Mouse (Mus musculus) liver, embryonic 13.5 days (tissue): ENCODE results near the gene Ikzf2. TPM values are rescaled to one million over a fixed set of nuclear protein-coding genes. Genes with fewer than 3 reads are reported as not detected.
A peak's percentile ranks its signal among the peaks of the same experiment; 100 is the strongest.

ENCODE experiments used
- ATAC-seq: fragments of 200-750 bp; cut with Nextera tagmentation; 2 replicates; pipeline ENCODE4 v1.8.0; 2017; ENCODE audit warnings: low read depth, mild to moderate bottlenecking, moderate number of reproducible peaks, moderate library complexity
- DNase-seq: peaks from one replicate; pipeline ENCODE4 v3.0.0; 2022
- H3K27ac ChIP-seq: fragments of 300-500 bp; sonication (generic); 2 replicates; pipeline ENCODE4 v1.5.1; 2015; ENCODE audit warnings: moderate library complexity, mild to moderate bottlenecking, inconsistent platforms
- H3K27me3 ChIP-seq: fragments of 300-500 bp; sonication (generic); 2 replicates; pipeline ENCODE4 v1.6.1; 2015; ENCODE audit warnings: mild to moderate bottlenecking, inconsistent platforms
- H3K36me3 ChIP-seq: fragments of 300-500 bp; sonication (generic); 2 replicates; pipeline ENCODE4 v1.6.1; 2015; ENCODE audit warnings: mild to moderate bottlenecking, inconsistent platforms
- H3K4me1 ChIP-seq: fragments of 300-500 bp; sonication (generic); replicated peaks from 2 replicates; pipeline ENCODE4 v1.6.1; 2015; ENCODE audit warnings: inconsistent platforms
- H3K4me2 ChIP-seq: fragments of 300-500 bp; sonication (generic); 2 replicates; pipeline ENCODE4 v1.6.1; 2015; ENCODE audit warnings: inconsistent platforms, mild to moderate bottlenecking, moderate library complexity
- H3K4me3 ChIP-seq: fragments of 300-500 bp; sonication (generic); replicated peaks from 2 replicates; pipeline ENCODE4 v1.5.1; 2015; ENCODE audit warnings: mild to moderate bottlenecking, inconsistent platforms
- H3K9ac ChIP-seq: fragments of 300-500 bp; sonication (generic); 2 replicates; pipeline ENCODE4 v1.6.1; 2015; ENCODE audit warnings: mild to moderate bottlenecking, inconsistent platforms
- H3K9me3 ChIP-seq: fragments of 300-500 bp; sonication (generic); replicated peaks from 2 replicates; pipeline ENCODE4 v1.6.1; 2016; ENCODE audit warnings: inconsistent platforms
- WGBS: fragments of 180-500 bp; shearing (Covaris S2); methylation state at CpG from one replicate; pipeline ENCODE4 v1.1.7; 2015; ENCODE audit not compliant: insufficient replicate concordance; 5-methylcytosine and 5-hydroxymethylcytosine counted together
- polyA plus RNA-seq: library from polyadenylated mRNA; unstranded; fragments of >200 nt; fragmentation: Nextera tagmentation; extraction: Ambion mirVana; gene quantifications from 2 replicates; pipeline ENCODE4 v1.2.1, GENCODE M21; 2015

The Ikzf2 gene
- polyA plus RNA-seq, 1 experiment from 2014 or later, result 0.69 TPM

DNA sequence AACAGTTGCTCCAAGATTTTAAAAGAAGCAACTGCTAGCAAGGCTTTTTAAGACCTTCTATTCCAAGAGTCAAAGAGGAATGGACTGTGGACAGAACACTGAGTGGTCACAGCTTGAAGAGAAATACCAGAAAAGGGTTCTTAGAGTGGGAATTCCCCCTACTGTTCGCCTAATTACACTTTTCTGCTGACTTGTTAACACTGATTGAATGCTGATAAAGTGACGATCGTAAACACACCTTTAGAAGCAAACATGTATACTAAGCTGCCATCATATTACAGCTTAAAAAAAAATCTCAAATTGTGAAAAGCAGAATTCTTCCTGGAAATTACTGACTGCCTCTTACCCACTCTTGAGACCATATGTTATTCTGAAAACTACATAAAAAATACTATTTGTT, 149.4 kb downstream of the Ikzf2 start:
- H3K36me3 ChIP-seq, result no peaks in the 10 kb centered on the region
- ATAC-seq (no peak), DNase-seq (no peak)
- no peak overlapping the region for H3K4me2 ChIP-seq
- WGBS, result 67% methylated on average over 3 of the region's 3 CpGs
- no peak overlapping the region for H3K9ac ChIP-seq
- no peak overlapping the region for H3K4me3 ChIP-seq
- peaks cover 8% of the 10 kb centered on the region for H3K4me1 ChIP-seq
- no peaks in the 10 kb centered on the region for H3K9me3 ChIP-seq
- no peak overlapping the region for H3K27ac ChIP-seq
- H3K27me3 ChIP-seq, result no peaks in the 10 kb centered on the region

DNA sequence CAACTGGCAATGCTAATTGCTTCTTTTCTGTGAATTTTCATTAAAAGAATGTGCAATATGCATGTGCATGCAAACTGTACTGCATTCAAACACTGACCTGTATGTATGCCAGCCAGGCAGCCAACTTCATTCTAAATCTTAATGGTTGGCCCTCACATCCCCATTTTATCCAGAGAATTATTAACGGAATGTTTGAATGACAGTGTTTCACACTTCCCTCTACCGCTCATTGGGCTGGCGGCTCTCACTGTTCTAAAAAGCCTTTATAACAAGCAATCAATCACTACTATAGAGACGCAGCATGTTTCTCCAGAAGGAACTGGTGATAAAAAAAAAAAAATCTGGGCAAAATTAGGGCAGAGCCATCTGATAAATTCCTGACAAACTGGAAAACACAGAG, 151.5 kb downstream of the Ikzf2 start:
- WGBS, result 77% methylated on average over 4 of the region's 4 CpGs
- Histone ChIP-seq H3K4me2 (no peak overlapping the region), H3K27ac (no peak overlapping the region), H3K9ac (no peak overlapping the region), H3K4me3 (no peak overlapping the region), H3K27me3 (no peaks in the 10 kb centered on the region), H3K36me3 (no peaks in the 10 kb centered on the region), H3K9me3 (no peaks in the 10 kb centered on the region), H3K4me1 (no peaks in the 10 kb centered on the region)
- DNase-seq (no peak), ATAC-seq (no peak)

DNA sequence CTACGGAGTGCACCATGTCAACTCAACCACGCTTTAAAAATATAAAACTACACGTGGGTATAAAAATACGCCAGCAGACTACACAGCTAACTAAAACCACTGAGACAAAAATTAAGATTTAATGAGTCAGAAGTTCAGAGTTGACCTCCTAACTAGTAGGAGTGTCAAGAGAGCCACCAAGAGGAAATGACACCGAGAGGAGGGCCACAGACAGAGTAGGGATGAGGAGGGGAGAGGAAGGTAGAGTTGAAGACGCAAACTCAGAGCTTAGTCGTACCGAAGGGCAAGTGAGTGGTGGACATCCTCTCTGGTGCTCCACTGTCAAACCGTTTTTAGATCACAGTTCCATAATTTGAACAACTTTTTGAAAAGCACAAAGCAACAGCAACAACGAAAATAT, 154.0 kb downstream of the Ikzf2 start:
- Histone ChIP-seq H3K27ac (no peak overlapping the region), H3K9ac (no peak overlapping the region), H3K4me2 (no peak overlapping the region), H3K9me3 (no peaks in the 10 kb centered on the region), H3K4me1 (no peaks in the 10 kb centered on the region; the same call in 1 of the 2 replicates), H3K27me3 (no peaks in the 10 kb centered on the region), H3K36me3 (no peaks in the 10 kb centered on the region), H3K4me3 (no peak overlapping the region)
- no peak for ATAC-seq
- no peak for DNase-seq
- WGBS, result 75% methylated on average over 10 of the region's 10 CpGs

DNA sequence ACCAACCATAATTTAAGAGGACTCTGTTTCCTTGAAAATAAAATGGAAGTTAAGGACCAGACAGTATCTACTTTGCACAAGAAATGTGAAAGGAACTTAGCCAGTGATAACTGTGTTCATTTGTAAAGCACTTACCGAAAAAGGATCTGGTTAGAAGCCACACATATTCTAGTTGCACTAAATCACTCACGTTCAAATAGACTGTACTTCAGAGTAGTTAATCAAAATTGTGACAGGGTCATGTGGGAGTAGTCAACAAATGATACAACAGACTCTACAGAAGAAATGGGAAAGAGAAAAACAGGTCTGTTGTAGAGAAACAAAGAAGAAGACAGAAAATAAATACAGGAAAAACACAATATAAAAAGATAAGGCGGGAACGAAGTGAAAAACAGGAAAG, 158.3 kb downstream of the Ikzf2 start:
- no peak for ATAC-seq
- no peak overlapping the region for H3K9ac ChIP-seq

GRCm38 (mm10) chr1:69521656-69522055, 165.4 kb downstream of the Ikzf2 start:
- no peak overlapping the region for H3K4me3 ChIP-seq
- no peaks in the 10 kb centered on the region for H3K27me3 ChIP-seq
- H3K9me3 ChIP-seq, result no peaks in the 10 kb centered on the region
- H3K4me1 ChIP-seq, result peaks cover 19% of the 10 kb centered on the region
- H3K27ac ChIP-seq, result no peak overlapping the region
- 88% methylated on average over 2 of the region's 2 CpGs for WGBS
- H3K4me2 ChIP-seq, result no peak overlapping the region
- H3K9ac ChIP-seq, result no peak overlapping the region
- no peak for DNase-seq
- no peaks in the 10 kb centered on the region for H3K36me3 ChIP-seq
- no peak for ATAC-seq

More for the DNA sequence above, 158.3 kb downstream of the Ikzf2 start:
- DNase-seq, result no peak
- Histone ChIP-seq H3K4me3 (no peak overlapping the region), H3K36me3 (no peaks in the 10 kb centered on the region), H3K27ac (no peak overlapping the region), H3K27me3 (no peaks in the 10 kb centered on the region), H3K9me3 (no peaks in the 10 kb centered on the region), H3K4me2 (no peak overlapping the region), H3K4me1 (no peaks in the 10 kb centered on the region; the same call in 1 of the 2 replicates)
- 20% methylated on average over 4 of the region's 4 CpGs for WGBS

DNA sequence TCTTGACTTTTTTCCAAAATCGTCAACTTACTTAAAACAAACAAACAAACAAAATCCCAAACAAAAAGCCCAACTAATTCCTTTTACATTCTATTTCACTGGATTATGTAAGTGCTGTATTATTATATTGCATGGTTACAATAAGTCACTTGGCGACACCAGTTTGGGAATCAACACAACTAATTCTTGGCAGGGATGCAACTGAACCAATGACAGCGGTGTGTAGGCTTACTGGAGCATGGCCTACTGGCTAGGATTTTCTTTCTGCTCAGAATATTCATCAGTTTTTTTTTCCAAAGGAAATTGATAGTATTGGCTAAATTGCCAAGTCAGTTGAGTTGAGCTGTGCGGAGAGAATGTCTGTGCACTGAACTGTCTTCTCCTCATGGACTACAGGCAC, 167.7 kb downstream of the Ikzf2 start:
- 90% methylated on average over 4 of the region's 4 CpGs for WGBS
- H3K4me2 ChIP-seq, result no peak overlapping the region
- no peak for DNase-seq
- H3K9me3 ChIP-seq, result no peaks in the 10 kb centered on the region
- ATAC-seq, result no peak
- peaks cover 39% of the 10 kb centered on the region for H3K4me1 ChIP-seq
- no peak overlapping the region for H3K4me3 ChIP-seq
- no peaks in the 10 kb centered on the region for H3K36me3 ChIP-seq
- no peaks in the 10 kb centered on the region for H3K27me3 ChIP-seq
- no peak overlapping the region for H3K27ac ChIP-seq
- H3K9ac ChIP-seq, result no peak overlapping the region

GRCm38 (mm10) chr1:69518012-69518411, 169.0 kb downstream of the Ikzf2 start:
- H3K9me3 ChIP-seq, result no peaks in the 10 kb centered on the region
- H3K27ac ChIP-seq, result no peak overlapping the region
- no peak for DNase-seq
- H3K36me3 ChIP-seq, result no peaks in the 10 kb centered on the region
- H3K9ac ChIP-seq, result no peak overlapping the region
- no peaks in the 10 kb centered on the region for H3K27me3 ChIP-seq
- no peak for ATAC-seq
- no peak overlapping the region for H3K4me3 ChIP-seq
- H3K4me2 ChIP-seq, result no peak overlapping the region
- WGBS, result 36% methylated on average over 4 of the region's 4 CpGs
- H3K4me1 ChIP-seq, result peaks cover 53% of the 10 kb centered on the region

DNA sequence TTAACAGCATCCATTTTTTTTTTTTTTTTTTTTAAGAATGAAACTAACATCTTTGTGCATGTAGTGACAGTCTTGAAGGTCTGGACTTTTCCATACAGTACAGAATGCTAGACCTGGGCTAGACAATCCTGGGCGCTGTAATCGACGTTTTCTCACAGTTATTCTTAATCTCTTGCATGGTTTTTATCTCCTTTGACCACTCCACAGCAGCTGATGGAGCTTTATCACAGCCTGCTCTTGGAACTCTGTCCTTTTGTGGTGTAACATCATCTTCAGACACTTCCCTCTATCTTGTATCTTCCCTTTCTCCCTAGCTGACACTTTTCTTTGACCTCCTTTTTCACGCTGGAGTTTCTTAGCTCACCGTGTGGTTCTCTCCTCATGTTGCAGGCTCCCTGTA, 170.9 kb downstream of the Ikzf2 start:
- H3K9me3 ChIP-seq, result no peaks in the 10 kb centered on the region
- DNase-seq (peak; percentile 34), ATAC-seq (peak; percentile 79)
- H3K4me1 ChIP-seq, result peaks cover 60% of the 10 kb centered on the region
- WGBS, result 7% methylated on average over 5 of the region's 5 CpGs
- H3K27me3 ChIP-seq, result no peaks in the 10 kb centered on the region
- H3K4me2 ChIP-seq, result peak overlapping the region; percentile 20
- no peak overlapping the region for H3K4me3 ChIP-seq
- H3K36me3 ChIP-seq, result no peaks in the 10 kb centered on the region
- no peak overlapping the region for H3K9ac ChIP-seq
- H3K27ac ChIP-seq, result no peak overlapping the region

DNA sequence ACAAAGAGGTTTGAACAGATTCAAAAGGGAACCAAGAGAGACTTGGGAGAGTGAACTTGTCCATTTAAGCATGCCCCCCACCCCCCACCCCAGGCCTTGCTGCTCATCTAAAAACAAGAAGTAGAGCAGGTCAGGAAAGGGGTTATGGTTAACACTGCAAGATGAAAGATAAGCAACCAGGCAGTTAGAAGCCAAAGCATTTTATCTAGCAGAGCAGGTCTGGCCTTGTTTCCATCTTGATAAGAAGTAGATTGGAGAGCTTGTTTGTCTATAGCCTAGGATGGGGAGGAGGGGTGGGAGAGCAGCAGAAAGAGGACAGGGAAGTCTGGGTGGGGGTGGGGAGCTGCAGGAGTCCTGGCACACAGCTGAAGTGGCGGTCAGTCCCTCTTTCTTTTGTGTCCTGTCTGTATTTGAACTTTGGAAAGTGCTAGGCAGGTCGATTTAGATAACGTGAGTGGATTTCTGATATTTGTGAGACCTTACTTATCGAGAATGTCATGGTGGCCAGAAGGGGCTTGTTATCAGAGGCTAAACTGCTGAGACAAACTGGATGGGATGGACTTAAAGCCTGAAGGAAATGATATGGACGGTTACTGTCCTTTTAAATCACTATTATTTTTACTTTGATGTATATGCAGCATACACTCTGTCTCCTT, 173.3 kb downstream of the Ikzf2 start:
- no peaks in the 10 kb centered on the region for H3K27me3 ChIP-seq
- peak; percentile 80 for ATAC-seq
- peak overlapping the region; percentile 56 for H3K27ac ChIP-seq
- H3K9ac ChIP-seq, result no peak overlapping the region
- peak overlapping the region; percentile 49 for H3K4me2 ChIP-seq
- 2% methylated on average over 5 of the region's 5 CpGs for WGBS
- DNase-seq, result peak; percentile 31
- H3K4me1 ChIP-seq, result peaks cover 64% of the 10 kb centered on the region
- no peak overlapping the region for H3K4me3 ChIP-seq
- no peaks in the 10 kb centered on the region for H3K9me3 ChIP-seq
- no peaks in the 10 kb centered on the region for H3K36me3 ChIP-seq

DNA sequence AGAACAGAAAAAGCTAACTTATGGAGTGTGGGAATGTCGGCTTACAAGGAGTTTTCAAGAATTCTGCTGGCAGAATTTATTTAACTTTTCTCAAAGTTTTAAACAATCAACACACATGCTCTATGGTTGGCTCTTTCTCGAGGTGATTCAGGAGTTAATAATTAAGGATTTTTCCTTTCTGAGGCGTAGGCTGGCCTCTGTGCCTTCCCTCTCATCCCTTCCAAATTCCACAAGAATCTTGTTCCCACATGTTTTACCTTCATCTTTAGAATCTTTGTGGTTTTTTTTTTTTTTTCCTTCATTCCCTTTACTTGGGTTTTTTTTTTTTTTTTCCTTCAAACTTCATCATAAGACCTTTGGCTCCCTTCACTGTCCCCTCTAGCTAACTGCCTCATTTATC, 178.8 kb downstream of the Ikzf2 start:
- WGBS, result 60% methylated on average over 3 of the region's 3 CpGs

DNA sequence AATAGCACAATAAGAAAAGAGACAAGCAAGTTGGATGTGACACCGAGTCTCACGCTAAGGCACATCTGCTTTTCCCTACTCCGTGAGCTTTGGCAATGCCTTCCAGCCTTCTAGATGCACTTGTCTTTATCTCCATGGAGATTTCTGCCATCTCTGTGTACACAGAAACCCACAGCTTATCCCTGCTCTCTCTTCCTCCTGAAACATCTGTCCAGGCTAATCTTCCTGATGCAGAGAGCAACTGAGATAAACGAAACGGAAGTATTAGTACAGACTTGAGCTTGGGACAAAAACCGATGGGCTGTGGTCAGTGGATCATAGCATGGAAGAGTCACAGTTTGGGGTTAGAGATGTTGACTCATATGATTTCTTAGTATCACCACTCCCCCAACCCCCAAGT, 179.5 kb downstream of the Ikzf2 start:
- Histone ChIP-seq H3K4me1 (peaks cover 23% of the 10 kb centered on the region), H3K27ac (no peak overlapping the region), H3K36me3 (no peaks in the 10 kb centered on the region), H3K9me3 (no peaks in the 10 kb centered on the region), H3K4me2 (no peak overlapping the region), H3K27me3 (no peaks in the 10 kb centered on the region), H3K9ac (no peak overlapping the region), H3K4me3 (no peak overlapping the region)
- 10% methylated on average over 6 of the region's 6 CpGs for WGBS
- ATAC-seq (peak; percentile 61), DNase-seq (no peak)

More for the DNA sequence above, 178.8 kb downstream of the Ikzf2 start:
- no peaks in the 10 kb centered on the region for H3K36me3 ChIP-seq
- no peaks in the 10 kb centered on the region for H3K27me3 ChIP-seq
- H3K27ac ChIP-seq, result no peak overlapping the region
- peaks cover 30% of the 10 kb centered on the region for H3K4me1 ChIP-seq
- H3K4me3 ChIP-seq, result no peak overlapping the region
- no peak overlapping the region for H3K4me2 ChIP-seq
- no peak for DNase-seq
- H3K9me3 ChIP-seq, result no peaks in the 10 kb centered on the region
- ATAC-seq, result no peak
- H3K9ac ChIP-seq, result no peak overlapping the region

GRCm38 (mm10) chr1:69506615-69507159, 180.4 kb downstream of the Ikzf2 start:
- Histone ChIP-seq H3K9ac (no peak overlapping the region), H3K36me3 (no peaks in the 10 kb centered on the region), H3K27ac (no peak overlapping the region), H3K4me3 (no peak overlapping the region), H3K4me2 (no peak overlapping the region), H3K27me3 (no peaks in the 10 kb centered on the region), H3K4me1 (peaks cover 21% of the 10 kb centered on the region), H3K9me3 (no peaks in the 10 kb centered on the region)
- ATAC-seq (peak; percentile 69), DNase-seq (no peak)
- WGBS, result 67% methylated on average over 7 of the region's 7 CpGs
